Mouse (Mus musculus) bone marrow, adult 2 months (tissue): ENCODE data around the gene Colgalt2.

Experiments
- CTCF ChIP-seq: fragments of 200-500 bp; IDR thresholded peaks from 2 replicates; pipeline ENCODE4 v1.5.1; 2011; ENCODE audit warnings: low read length, control low read depth; ENCODE audit not compliant: control insufficient read depth, insufficient read depth
- POLR2A ChIP-seq: fragments of 200-500 bp; IDR thresholded peaks from 2 replicates; pipeline ENCODE4 v1.6.1; 2011; ENCODE audit warnings: low read depth, mild to moderate bottlenecking, control low read depth, low read length, borderline replicate concordance; ENCODE audit not compliant: control insufficient read depth

DNA sequence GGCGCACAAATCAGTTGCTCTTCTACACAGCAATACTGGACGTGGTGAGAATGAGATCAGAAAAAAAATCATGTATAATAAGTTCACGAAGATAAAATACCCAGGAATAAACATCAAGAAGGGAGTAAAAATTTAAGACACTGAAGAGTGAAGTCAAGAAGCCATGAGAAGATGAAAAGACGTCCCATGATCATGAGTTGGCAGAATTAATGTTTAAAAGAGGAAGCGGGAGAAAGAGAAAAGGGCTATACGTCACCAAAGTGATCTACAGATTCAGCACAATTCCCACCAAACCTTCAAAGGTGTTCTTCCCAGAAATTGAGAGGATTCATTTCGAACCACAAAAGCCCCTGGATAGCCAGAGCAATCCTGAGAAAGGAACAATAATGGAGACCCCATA is 30.2 kb downstream of the Colgalt2 start:
- no peak for TF ChIP-seq CTCF
- TF ChIP-seq POLR2A, result no peak
